Comparison of ENCODE assay signal across 11 mouse cellular contexts in genomic region chr8:72573450-72573849, GRCm38 (mm10). TPM values are rescaled to one million over a fixed set of nuclear protein-coding genes. Genes with fewer than 3 reads are reported as not detected.
DNase-seq lines count a peak whose midpoint lies in the region; ATAC-seq and TF ChIP-seq lines count a peak whose summit lies in the region.
"Had no signal": no experiment of that assay in that cellular context is flagged by ENCODE, and none has a peak within 500 bp of the region (broad histone marks: within the 10 kb centered on the region; RNA-seq: fewer than 3 reads in every experiment).

No protein-coding gene starts in this region.

- H3K27me3 ChIP-seq in heart, embryonic 16.5 days (ENCODE audit: control insufficient read depth, insufficient read depth, low read length): no peaks in the 10 kb centered on the region
- H3K27me3 ChIP-seq in lung, embryonic 14.5 days (ENCODE audit: insufficient read depth, low read length): no peaks in the 10 kb centered on the region
- no peaks in the 10 kb centered on the region for H3K27me3 ChIP-seq in embryonic facial prominence, embryonic 15.5 days

- TF ChIP-seq CTCF in lung, embryonic 14.5 days (IDR thresholded peaks at IDR 0.05; ENCODE audit: low read depth): no peak
- no peak for TF ChIP-seq CTCF in olfactory bulb, adult 2 months (IDR thresholded peaks at IDR 0.05; ENCODE audit: insufficient read depth, low read depth, low read length)

- peak overlapping the region; percentile 82 for H3K9ac ChIP-seq in heart, embryonic 16.5 days (ENCODE audit: low read length)
- H3K9ac ChIP-seq in lung, embryonic 14.5 days: no peak overlapping the region
- H3K9ac ChIP-seq in embryonic facial prominence, embryonic 15.5 days: no peak overlapping the region

- peak overlapping the region; percentile 95 for H3K4me2 ChIP-seq in heart, embryonic 16.5 days (ENCODE audit: low read depth, low read length)
- peak overlapping the region; percentile 12; the same call in 1 of the 2 replicates for H3K4me2 ChIP-seq in lung, embryonic 14.5 days
- peak overlapping the region; percentile 89 for H3K4me2 ChIP-seq in embryonic facial prominence, embryonic 15.5 days (replicated peaks)

- 68% methylated on average over 6 of the region's 6 CpGs for WGBS in heart, embryonic 16.5 days
- WGBS in lung, embryonic 14.5 days: 78% methylated on average over 6 of the region's 6 CpGs
- 58% methylated on average over 6 of the region's 6 CpGs for WGBS in embryonic facial prominence, embryonic 15.5 days
- WGBS in olfactory bulb, adult 2 months: 25% methylated on average over 6 of the region's 6 CpGs

- peak overlapping the region; percentile 25; the same call in 1 of the 2 replicates for H3K27ac ChIP-seq in heart, embryonic 16.5 days (ENCODE audit: low read length)
- H3K27ac ChIP-seq in lung, embryonic 14.5 days (ENCODE audit: low read depth): no peak overlapping the region
- H3K27ac ChIP-seq in embryonic facial prominence, embryonic 15.5 days (replicated peaks): no peak overlapping the region
- H3K27ac ChIP-seq in olfactory bulb, adult 2 months (ENCODE audit: insufficient read depth, low read depth, low read length): no peak overlapping the region
- H3K27ac ChIP-seq: kidney, postnatal 0 days had no signal

- H3K36me3 ChIP-seq in heart, embryonic 16.5 days (ENCODE audit: control insufficient read depth, insufficient read depth): peaks cover 5% of the 10 kb centered on the region
- H3K36me3 ChIP-seq in lung, embryonic 14.5 days (ENCODE audit: insufficient read depth): peaks cover 14% of the 10 kb centered on the region
- H3K36me3 ChIP-seq in embryonic facial prominence, embryonic 15.5 days: peaks cover 11% of the 10 kb centered on the region

- no peaks in the 10 kb centered on the region for H3K9me3 ChIP-seq in heart, embryonic 16.5 days (replicated peaks; ENCODE audit: control insufficient read depth, low read length)
- H3K9me3 ChIP-seq in lung, embryonic 14.5 days (ENCODE audit: low read depth, low read length): no peaks in the 10 kb centered on the region
- no peaks in the 10 kb centered on the region for H3K9me3 ChIP-seq in embryonic facial prominence, embryonic 15.5 days (replicated peaks)

- no peak for ATAC-seq in heart, embryonic 16.5 days (replicated peaks; ENCODE audit: extremely low read depth, insufficient read depth, low FRiP score)
- no peak for ATAC-seq in lung, embryonic 14.5 days (ENCODE audit: insufficient read depth)
- ATAC-seq in embryonic facial prominence, embryonic 15.5 days (ENCODE audit: insufficient number of reproducible peaks, low FRiP score, low TSS enrichment, low read depth): no peak

- no peak for TF ChIP-seq POLR2A in olfactory bulb, adult 2 months (IDR thresholded peaks at IDR 0.05; ENCODE audit: insufficient read depth, low read depth, low read length)

- peak overlapping the region; percentile 85 for H3K4me3 ChIP-seq in heart, embryonic 16.5 days (ENCODE audit: low read length)
- no peak overlapping the region for H3K4me3 ChIP-seq in lung, embryonic 14.5 days (ENCODE audit: low read depth, low read length)
- H3K4me3 ChIP-seq in embryonic facial prominence, embryonic 15.5 days (replicated peaks): peak overlapping the region; percentile 62; the same call in 1 of the 2 replicates
- 0 out of 2 replicates have a peak overlapping the region, but pooled peaks have one; percentile 10 for H3K4me3 ChIP-seq in olfactory bulb, adult 2 months (ENCODE audit: insufficient read depth, low read depth, low read length)

- H3K4me1 ChIP-seq in heart, embryonic 16.5 days (ENCODE audit: control insufficient read depth, insufficient read depth, low read length): peaks cover 31% of the 10 kb centered on the region
- H3K4me1 ChIP-seq in lung, embryonic 14.5 days (ENCODE audit: insufficient read depth): peaks cover 7% of the 10 kb centered on the region; the same call in 1 of the 2 replicates
- H3K4me1 ChIP-seq in embryonic facial prominence, embryonic 15.5 days: peaks cover 30% of the 10 kb centered on the region
- peaks cover 15% of the 10 kb centered on the region for H3K4me1 ChIP-seq in olfactory bulb, adult 2 months (ENCODE audit: control insufficient read depth, insufficient read depth, low read length)

- DNase-seq in heart, adult 11 months: no peak
- no peak for DNase-seq in lung, embryonic 14.5 days
- no peak for DNase-seq in lung, postnatal 14 days
- no peak for DNase-seq in B cell, adult 2 months
- DNase-seq: adrenal gland, postnatal 36 days; cerebellum, adult 9-11 months; lung, adult 2 months had no signal

RNA-seq across cellular contexts. Expression of gene Tmem38a, which starts 1.6 kb away (rescaled TPM):
- 117 and 125 TPM in 2 replicates for polyA plus RNA-seq in heart, embryonic 16.5 days (2015; fragmentation: Nextera tagmentation; extraction: Ambion mirVana)
- 12.7 and 18.3 TPM in 2 replicates for polyA plus RNA-seq in lung, embryonic 14.5 days (2014; fragmentation: Nextera tagmentation; extraction: Ambion mirVana)
- 35.2 and 37.2 TPM in 2 replicates for polyA plus RNA-seq in embryonic facial prominence, embryonic 15.5 days (2015; fragmentation: Nextera tagmentation; extraction: Ambion mirVana)
- polyA plus RNA-seq in olfactory bulb, adult 2 months (2012; ENCODE audit: insufficient read depth, insufficient read length, low replicate concordance, missing spikeins): not detected in 2 replicates

RNA-seq across cellular contexts. Expression of gene Smim7, which starts 2.6 kb away (rescaled TPM):
- 97.1 and 108 TPM in 2 replicates for polyA plus RNA-seq in heart, embryonic 16.5 days (2015; fragmentation: Nextera tagmentation; extraction: Ambion mirVana)
- 121 and 130 TPM in 2 replicates for polyA plus RNA-seq in lung, embryonic 14.5 days (2014; fragmentation: Nextera tagmentation; extraction: Ambion mirVana)
- 116 and 121 TPM in 2 replicates for polyA plus RNA-seq in embryonic facial prominence, embryonic 15.5 days (2015; fragmentation: Nextera tagmentation; extraction: Ambion mirVana)
- not detected in 2 replicates for polyA plus RNA-seq in olfactory bulb, adult 2 months (2012; ENCODE audit: insufficient read depth, insufficient read length, low replicate concordance, missing spikeins)

RNA-seq across cellular contexts. Expression of gene Med26, which starts 25.4 kb away (rescaled TPM):
- 11.5 and 12.7 TPM in 2 replicates for polyA plus RNA-seq in heart, embryonic 16.5 days (2015; fragmentation: Nextera tagmentation; extraction: Ambion mirVana)
- 16.7 and 17.5 TPM in 2 replicates for polyA plus RNA-seq in lung, embryonic 14.5 days (2014; fragmentation: Nextera tagmentation; extraction: Ambion mirVana)
- 18.4 and 20.4 TPM in 2 replicates for polyA plus RNA-seq in embryonic facial prominence, embryonic 15.5 days (2015; fragmentation: Nextera tagmentation; extraction: Ambion mirVana)
- not detected in 2 replicates for polyA plus RNA-seq in olfactory bulb, adult 2 months (2012; ENCODE audit: insufficient read depth, insufficient read length, low replicate concordance, missing spikeins)

Comparison
In these comparisons a context has a peak if more than half of its experiments do, and no peak if none do; other contexts are left out.
1. H3K4me2 ChIP-seq: peak in every context shown above with its lines; median percentile 95 in heart, embryonic 16.5 days; 89 in embryonic facial prominence, embryonic 15.5 days; 12 in lung, embryonic 14.5 days.
2. RNA of gene Tmem38a, which starts 1.6 kb away (polyA plus RNA-seq): 117 to 125 TPM in heart, embryonic 16.5 days, 35.2 to 37.2 TPM in embryonic facial prominence, embryonic 15.5 days and 12.7 to 18.3 TPM in lung, embryonic 14.5 days; not detected in olfactory bulb, adult 2 months; every median in the first group is over 10 times any median in the second.
3. RNA of gene Smim7, which starts 2.6 kb away (polyA plus RNA-seq): 121 to 130 TPM in lung, embryonic 14.5 days, 116 to 121 TPM in embryonic facial prominence, embryonic 15.5 days and 97.1 to 108 TPM in heart, embryonic 16.5 days; not detected in olfactory bulb, adult 2 months; every median in the first group is over 10 times any median in the second.